In genomic region chr4:133042651-133043635, GRCm38 (mm10) we compare ENCODE assay signal across 8 mouse cellular contexts. TPM values are rescaled to one million over a fixed set of nuclear protein-coding genes. Genes with fewer than 3 reads are reported as not detected.
DNase-seq lines count a peak whose midpoint lies in the region; ATAC-seq and TF ChIP-seq lines count a peak whose summit lies in the region.

No protein-coding gene starts in this region.

- peak overlapping the region; percentile 4; the same call in 1 of the 2 replicates for H3K4me3 ChIP-seq in forebrain, embryonic 16.5 days (replicated peaks; ENCODE audit: low read length)
- peak overlapping the region; percentile 20 for H3K4me3 ChIP-seq in kidney, embryonic 15.5 days (replicated peaks)
- H3K4me3 ChIP-seq in midbrain, embryonic 13.5 days (replicated peaks), result peak overlapping the region; percentile 19

- WGBS in forebrain, embryonic 16.5 days, result 7% methylated on average over 28 of the region's 28 CpGs
- whole genome bisulfite sequencing in kidney, embryonic 15.5 days, result 9% methylated on average over 27 of the region's 28 CpGs
- 6% methylated on average over 25 of the region's 28 CpGs for WGBS in midbrain, embryonic 13.5 days

- no peaks in the 10 kb centered on the region for H3K36me3 ChIP-seq in forebrain, embryonic 16.5 days (ENCODE audit: control insufficient read depth, insufficient read depth)
- H3K36me3 ChIP-seq in kidney, embryonic 15.5 days, result no peaks in the 10 kb centered on the region
- H3K36me3 ChIP-seq in midbrain, embryonic 13.5 days, result no peaks in the 10 kb centered on the region

- no peaks in the 10 kb centered on the region for H3K9me3 ChIP-seq in forebrain, embryonic 16.5 days (ENCODE audit: control insufficient read depth, low read length)
- no peaks in the 10 kb centered on the region for H3K9me3 ChIP-seq in kidney, embryonic 15.5 days (replicated peaks)
- H3K9me3 ChIP-seq in midbrain, embryonic 13.5 days, result no peaks in the 10 kb centered on the region

- peak overlapping the region; percentile 39 for H3K9ac ChIP-seq in forebrain, embryonic 16.5 days (replicated peaks; ENCODE audit: low read depth, low read length)
- peak overlapping the region; percentile 36; the same call in 1 of the 2 replicates for H3K9ac ChIP-seq in kidney, embryonic 15.5 days
- peak overlapping the region; percentile 53 for H3K9ac ChIP-seq in midbrain, embryonic 13.5 days (replicated peaks)

- peaks cover 91% of the 10 kb centered on the region for H3K4me1 ChIP-seq in forebrain, embryonic 16.5 days (replicated peaks; ENCODE audit: control insufficient read depth, insufficient read depth, low read length)
- peaks cover 99% of the 10 kb centered on the region for H3K4me1 ChIP-seq in kidney, embryonic 15.5 days
- H3K4me1 ChIP-seq in midbrain, embryonic 13.5 days (replicated peaks), result peaks cover 98% of the 10 kb centered on the region

- no peak for TF ChIP-seq CTCF in brain, embryonic 14.5 days (IDR thresholded peaks at IDR 0.05; ENCODE audit: borderline replicate concordance, extremely low read depth, insufficient read depth, insufficient read length)

- ATAC-seq in forebrain, embryonic 16.5 days, result peak; percentile 79
- peak; percentile 13; the same call in 1 of the 2 replicates for ATAC-seq in kidney, embryonic 15.5 days (replicated peaks; ENCODE audit: low FRiP score)
- peak; percentile 73 for ATAC-seq in midbrain, embryonic 13.5 days
- ATAC-seq in megakaryocyte, adult 5-6 weeks (ENCODE audit: poor library complexity, severe bottlenecking), result no peak

- H3K27me3 ChIP-seq in forebrain, embryonic 16.5 days (replicated peaks; ENCODE audit: control insufficient read depth, insufficient read depth, low read length), result no peaks in the 10 kb centered on the region
- no peaks in the 10 kb centered on the region for H3K27me3 ChIP-seq in kidney, embryonic 15.5 days
- peaks cover 17% of the 10 kb centered on the region for H3K27me3 ChIP-seq in midbrain, embryonic 13.5 days

- intact Hi-C loops in left cerebral cortex, postnatal 25 days (cut with DNase I), result no loop called here

- H3K27ac ChIP-seq in forebrain, embryonic 16.5 days (ENCODE audit: low read length), result peak overlapping the region; percentile 51
- H3K27ac ChIP-seq in kidney, embryonic 15.5 days, result peak overlapping the region; percentile 95
- peak overlapping the region; percentile 89 for H3K27ac ChIP-seq in midbrain, embryonic 13.5 days

- peak overlapping the region; percentile 41 for H3K4me2 ChIP-seq in forebrain, embryonic 16.5 days (ENCODE audit: low read length)
- peak overlapping the region; percentile 99 for H3K4me2 ChIP-seq in kidney, embryonic 15.5 days
- peak overlapping the region; percentile 53 for H3K4me2 ChIP-seq in midbrain, embryonic 13.5 days (replicated peaks)

- peak; percentile 55 to 77 for DNase-seq in left cerebral cortex, postnatal 25 days (ENCODE audit: low spot score in 2 of 2)
- no peak for DNase-seq in left cerebral cortex, adult 18-20 months (ENCODE audit: low spot score in 2 of 2)
- DNase-seq in brain, embryonic 14.5 days (ENCODE audit: low read depth), result peak; percentile 97
- no peak for DNase-seq in cerebellum, adult 11 months

- TF ChIP-seq POLR2A in brain, embryonic 14.5 days (IDR thresholded peaks at IDR 0.05; ENCODE audit: borderline replicate concordance, extremely low read depth, insufficient read depth, insufficient read length, poor library complexity, severe bottlenecking), result no peak

RNA-seq across cellular contexts. Expression of gene Ahdc1, which starts 31.9 kb away (rescaled TPM):
- 10 to 100 TPM; 88.2 to 97.6 TPM for total RNA-seq in left cerebral cortex, postnatal 25 days (2021)
- total RNA-seq in left cerebral cortex, adult 18-20 months (2021), result 100 to 1,000 TPM; 108 to 121 TPM
- 20.9 and 43.2 TPM in 2 replicates for polyA plus RNA-seq in brain, embryonic 14.5 days (2012; rRNA removed)
- 13.0 and 13.7 TPM in 2 replicates for polyA plus RNA-seq in forebrain, embryonic 16.5 days (2015; fragmentation: Nextera tagmentation; extraction: Ambion mirVana)
- polyA plus RNA-seq in kidney, embryonic 15.5 days (2015; fragmentation: Nextera tagmentation; extraction: Ambion mirVana), result 7.4 and 10.1 TPM in 2 replicates
- polyA plus RNA-seq in midbrain, embryonic 13.5 days (2015; fragmentation: Nextera tagmentation; extraction: Ambion mirVana), result 10.4 and 12.6 TPM in 2 replicates
- 3.0 and 4.4 TPM in 2 replicates for total RNA-seq in megakaryocyte, adult 5-6 weeks (2015)
- 0.77 and 3.6 TPM in 2 replicates for total RNA-seq in megakaryocyte, adult 5-6 weeks (2017)

Comparison
In these comparisons a context has a peak if more than half of its experiments do, and no peak if none do; other contexts are left out.
1. DNase-seq: peak in left cerebral cortex, postnatal 25 days (2 of 2) and brain, embryonic 14.5 days (single experiment); none in left cerebral cortex, adult 18-20 months (0 of 2) and cerebellum, adult 11 months (single experiment).
2. H3K4me2 ChIP-seq: peak in every context shown above with its lines; median percentile 99 in kidney, embryonic 15.5 days; 53 in midbrain, embryonic 13.5 days; 41 in forebrain, embryonic 16.5 days.
3. Peak in every context shown above with its lines, with median percentiles within 50 percentile points of each other: H3K27ac ChIP-seq, H3K4me3 ChIP-seq and H3K9ac ChIP-seq.